Mouse (Mus musculus): ENCODE results near the gene Eef1a1.
A peak's percentile ranks its signal among the peaks of the same experiment; 100 is the strongest.

The Eef1a1 gene

GRCm38 (mm10) chr9:78476531-78477020, 12.4 kb downstream of the Eef1a1 start:
- DNase-seq (ENCODE audit: low read depth): peak; percentile 39

DNA sequence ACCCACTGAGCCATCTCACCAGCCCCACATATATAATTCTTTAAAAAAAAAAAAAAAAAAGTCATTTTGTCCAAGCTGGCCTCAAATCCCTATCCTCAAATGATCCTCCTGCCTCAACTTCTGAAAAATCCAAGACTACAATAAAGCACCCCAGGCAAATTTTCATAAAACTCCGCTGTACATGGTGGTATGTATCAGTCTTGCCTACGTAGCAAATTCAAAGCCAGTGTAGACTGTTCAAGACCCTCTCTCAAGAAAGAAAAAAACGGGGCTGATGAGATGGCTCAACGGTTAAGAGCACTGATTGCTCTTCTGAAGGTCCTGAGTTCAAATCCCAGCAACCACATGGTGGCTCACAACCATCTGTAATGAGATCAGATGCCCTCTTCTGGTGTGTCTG, 13.1 kb downstream of the Eef1a1 start:
- peak; percentile 43 for DNase-seq (ENCODE audit: low read depth)

- DNase-seq (ENCODE audit: low read depth): peak; percentile 36
Observed at GRCm38 (mm10) chr9:78475383-78475780, 13.6 kb downstream of the Eef1a1 start.

- DNase-seq (ENCODE audit: low read depth): peak; percentile 33
Observed at GRCm38 (mm10) chr9:78474771-78475382, 14.1 kb downstream of the Eef1a1 start.

DNA sequence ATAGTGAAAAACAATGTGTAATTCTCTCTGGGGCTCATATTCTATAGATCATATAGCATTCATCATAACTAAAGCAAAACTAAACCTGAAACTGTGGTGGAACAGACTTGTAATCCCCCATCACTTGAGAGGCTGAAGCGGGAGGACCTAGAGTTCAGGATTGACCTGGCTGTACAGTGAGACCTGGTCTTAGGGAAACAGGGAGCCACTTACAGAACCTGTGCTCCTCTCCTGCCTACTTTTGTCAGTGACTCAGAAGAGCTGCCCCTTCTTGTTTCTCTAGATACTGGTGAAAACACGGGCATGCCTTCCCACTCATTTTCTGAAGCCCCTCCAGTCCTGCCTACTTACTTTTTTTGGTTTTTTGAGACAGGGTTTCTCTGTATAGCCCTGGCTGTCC, 14.7 kb downstream of the Eef1a1 start:
- DNase-seq (ENCODE audit: low read depth): no peak

- no peak for DNase-seq (ENCODE audit: low read depth)
Observed at GRCm38 (mm10) chr9:78473588-78473987, 15.4 kb downstream of the Eef1a1 start.

- DNase-seq (ENCODE audit: low read depth): no peak
Observed at GRCm38 (mm10) chr9:78465725-78466124, 23.2 kb downstream of the Eef1a1 start.

GRCm38 (mm10) chr9:78463337-78463736, 25.6 kb downstream of the Eef1a1 start:
- DNase-seq (ENCODE audit: low read depth): no peak

GRCm38 (mm10) chr9:78457026-78457425, 31.9 kb downstream of the Eef1a1 start:
- no peak for DNase-seq (ENCODE audit: low read depth)

GRCm38 (mm10) chr9:78451382-78451781, 37.6 kb downstream of the Eef1a1 start:
- DNase-seq (ENCODE audit: low read depth): no peak

- DNase-seq (ENCODE audit: low read depth): no peak
Observed at GRCm38 (mm10) chr9:78450404-78450803, 38.5 kb downstream of the Eef1a1 start.

- DNase-seq (ENCODE audit: low read depth): peak; percentile 98
Observed at GRCm38 (mm10) chr9:78447973-78448873, 40.7 kb downstream of the Eef1a1 start, which contains the start of the genes Mto1 and Gm17324. Gene Mto1, plus strand, starts transcription at chr9:78448208. Gene Gm17324, minus strand, starts transcription at chr9:78448786.

GRCm38 (mm10) chr9:78447606-78447972, 41.4 kb downstream of the Eef1a1 start:
- no peak for DNase-seq (ENCODE audit: low read depth)

- DNase-seq (ENCODE audit: low read depth): peak; percentile 86
Observed at GRCm38 (mm10) chr9:78442579-78443392, 46.2 kb downstream of the Eef1a1 start, which contains the start of gene Cgas. Gene Cgas, minus strand, starts transcription at chr9:78443237.

DNA sequence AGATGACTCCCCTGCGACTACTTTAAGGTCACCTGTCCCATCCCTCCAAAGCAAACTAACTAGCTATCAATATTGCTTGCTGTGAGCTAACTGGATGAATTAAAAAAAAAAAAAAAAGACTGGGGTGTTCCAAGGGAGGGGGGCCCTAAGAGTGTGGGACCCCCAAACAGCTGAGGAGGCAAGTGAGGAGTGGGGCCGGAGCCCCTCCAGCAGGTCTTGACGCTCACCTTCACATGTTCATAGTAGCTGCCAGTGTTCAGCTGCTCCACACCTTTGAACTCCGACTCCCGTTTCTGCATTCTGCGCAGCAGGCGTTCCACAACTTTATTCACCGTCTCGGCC, 46.7 kb downstream of the Eef1a1 start:
- DNase-seq (ENCODE audit: low read depth): no peak

DNA sequence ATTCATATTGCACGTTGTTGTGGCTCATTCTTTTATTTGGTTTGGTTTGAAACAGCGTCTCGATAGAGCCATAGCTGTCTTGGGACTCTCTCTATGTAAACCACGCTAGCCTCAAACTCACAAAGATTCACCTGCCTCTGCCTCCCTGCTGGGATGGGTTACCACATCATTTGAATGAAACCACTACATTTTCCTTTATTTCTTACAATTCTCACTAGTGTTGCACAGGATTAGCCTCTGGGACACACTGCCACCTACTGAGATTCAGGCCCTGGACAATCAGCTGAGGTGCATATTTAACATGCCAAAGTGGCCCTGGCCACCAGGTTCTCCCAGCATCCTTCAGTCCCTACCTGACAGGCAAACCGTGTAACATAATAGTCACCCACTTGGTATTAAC, 49.5 kb downstream of the Eef1a1 start:
- no peak for DNase-seq (ENCODE audit: low read depth)

DNA sequence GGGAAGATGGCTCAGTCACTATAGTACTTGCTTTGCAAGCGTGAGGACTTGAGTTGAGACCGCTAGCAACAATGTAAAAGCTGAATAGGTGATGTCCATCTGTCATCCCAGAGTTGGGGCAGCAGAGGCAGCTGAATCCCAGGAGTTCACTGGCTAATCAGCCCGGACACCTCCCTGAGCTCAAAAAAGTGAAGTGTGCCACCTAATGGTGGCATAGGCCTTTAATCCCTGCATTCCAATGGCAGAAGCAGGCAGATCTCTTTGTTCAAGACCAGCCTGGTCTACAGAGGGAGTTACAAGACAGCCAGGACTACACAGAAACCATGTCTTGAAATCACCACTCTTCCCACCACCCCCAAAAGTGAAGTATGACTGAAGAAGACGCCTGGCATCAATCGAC, 56.5 kb downstream of the Eef1a1 start:
- no peak for DNase-seq (ENCODE audit: low read depth)

GRCm38 (mm10) chr9:78430486-78430885, 58.5 kb downstream of the Eef1a1 start:
- DNase-seq (ENCODE audit: low read depth): no peak

GRCm38 (mm10) chr9:78429551-78429950, 59.4 kb downstream of the Eef1a1 start:
- DNase-seq (ENCODE audit: low read depth): no peak

DNA sequence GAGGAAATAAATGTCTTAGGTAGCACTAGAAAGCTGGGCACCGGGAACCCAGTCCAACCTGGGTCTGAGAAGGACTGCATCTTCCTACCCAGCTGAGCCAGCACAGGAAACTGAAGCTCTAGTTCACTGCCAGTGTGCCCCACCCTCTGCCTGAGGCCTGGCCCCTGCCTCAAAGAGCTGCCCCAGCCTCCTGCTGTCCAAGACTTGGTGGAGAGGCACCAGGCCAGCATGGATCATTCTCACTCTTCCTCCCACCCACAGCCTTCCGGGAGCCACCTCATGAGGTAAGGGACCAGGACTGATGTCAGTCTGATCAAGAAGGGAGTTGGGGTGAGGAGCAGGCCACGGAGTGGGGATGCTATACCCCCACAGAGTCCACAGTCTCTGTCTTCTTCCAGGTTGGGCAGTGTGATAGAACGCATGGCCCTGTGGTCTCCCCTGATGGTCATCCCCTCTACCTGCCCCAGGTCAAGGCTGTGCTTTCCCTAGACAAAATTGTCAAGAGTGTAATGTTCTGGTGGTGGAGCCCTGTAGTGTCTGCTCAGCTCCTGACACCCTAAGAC, 60.0 kb downstream of the Eef1a1 start:
- DNase-seq (ENCODE audit: low read depth): no peak
